Mouse (Mus musculus) kidney, adult 11 months (tissue): ENCODE measurements at regions not wholly inside any gene's neighbourhood (a gene's known extent, or its start where the extent isn't known, plus 50 kb on each side); places are given as distances from the start of the nearest gene placed in this dataset.

Source experiments
- DNase-seq: peaks from one replicate; pipeline ENCODE4 v3.0.0; 2022

- no peak for DNase-seq
These were observed 569.9 kb upstream of the Itga1 start for GRCm38 (mm10) chr13:115671685-115672084.

- no peak for DNase-seq
These were observed 567.8 kb upstream of the Itga1 start for GRCm38 (mm10) chr13:115669516-115669915.

GRCm38 (mm10) chr13:115655134-115655533 is 553.4 kb upstream of the Itga1 start:
- no peak for DNase-seq

- no peak for DNase-seq
These were observed 551.2 kb upstream of the Itga1 start for GRCm38 (mm10) chr13:115652935-115653334.

- DNase-seq = no peak
These were observed 550.6 kb upstream of the Itga1 start for GRCm38 (mm10) chr13:115652352-115652751.

GRCm38 (mm10) chr13:115631410-115632105 is 529.8 kb upstream of the Itga1 start:
- no peak for DNase-seq

- no peak for DNase-seq
These were observed 528.8 kb upstream of the Itga1 start for GRCm38 (mm10) chr13:115630603-115631002.

- no peak for DNase-seq
These were observed 511.4 kb upstream of the Itga1 start for GRCm38 (mm10) chr13:115613174-115613573.

GRCm38 (mm10) chr13:115606441-115606840 is 504.7 kb upstream of the Itga1 start:
- DNase-seq = no peak

GRCm38 (mm10) chr13:115595126-115595671 is 493.4 kb upstream of the Itga1 start:
- DNase-seq = no peak

- no peak for DNase-seq
These were observed 474.2 kb upstream of the Itga1 start for GRCm38 (mm10) chr13:115575967-115576366.

- no peak for DNase-seq
These were observed 473.5 kb upstream of the Itga1 start for GRCm38 (mm10) chr13:115575052-115575891.

GRCm38 (mm10) chr13:115541167-115541566 is 439.4 kb upstream of the Itga1 start:
- DNase-seq = no peak

- DNase-seq = no peak
These were observed 434.1 kb upstream of the Itga1 start for GRCm38 (mm10) chr13:115535900-115536299.

- no peak for DNase-seq
These were observed 412.1 kb upstream of the Itga1 start for GRCm38 (mm10) chr13:115513914-115514313.

GRCm38 (mm10) chr13:115512214-115512613 is 410.4 kb upstream of the Itga1 start:
- DNase-seq = no peak

- no peak for DNase-seq
These were observed 406.9 kb upstream of the Itga1 start for GRCm38 (mm10) chr13:115508646-115509045.

GRCm38 (mm10) chr13:115494399-115494798 is 392.6 kb upstream of the Itga1 start:
- DNase-seq = no peak

- DNase-seq = no peak
These were observed 374.1 kb upstream of the Itga1 start for GRCm38 (mm10) chr13:115475861-115476260.

GRCm38 (mm10) chr13:115465689-115466088 is 363.9 kb upstream of the Itga1 start:
- no peak for DNase-seq

- DNase-seq = no peak
These were observed 349.5 kb upstream of the Itga1 start for GRCm38 (mm10) chr13:115451244-115451643.

GRCm38 (mm10) chr13:115427091-115428033 is 325.6 kb upstream of the Itga1 start:
- no peak for DNase-seq
